In the genomic region with DNA sequence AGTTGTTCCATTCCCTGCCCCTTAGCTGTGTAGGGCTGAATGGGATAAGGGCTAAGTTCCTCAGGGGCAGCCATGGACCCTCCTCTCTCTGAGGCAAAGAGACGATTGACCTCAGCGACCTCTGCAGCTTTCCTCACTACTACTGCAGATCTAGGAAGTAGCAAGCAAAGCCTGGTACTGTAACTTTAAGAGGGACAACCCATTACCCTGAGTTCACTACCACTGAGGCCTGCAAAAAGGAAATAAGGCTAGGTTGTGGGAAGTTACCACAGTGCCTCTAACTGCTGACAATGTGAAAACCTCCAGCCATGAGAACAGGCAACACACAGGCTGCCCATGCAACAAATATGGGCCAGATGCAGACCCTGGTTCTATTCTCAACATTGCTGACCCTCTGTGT, we compare ENCODE assay signal across 26 mouse cellular contexts. TPM values are rescaled to one million over a fixed set of nuclear protein-coding genes. Genes with fewer than 3 reads are reported as not detected.
DNase-seq lines count a peak whose midpoint lies in the region; TF ChIP-seq lines count a peak whose summit lies in the region.
"Had no signal": no experiment of that assay in that cellular context is flagged by ENCODE, and none has a peak within 500 bp of the region (broad histone marks: within the 10 kb centered on the region; RNA-seq: fewer than 3 reads in every experiment).

A gene (plus strand): TSS at position 301 of the 400 bp plus-strand sequence.

- no peaks in the 10 kb centered on the region for H3K36me3 ChIP-seq in heart, embryonic 10.5 days
- peaks cover 23% of the 10 kb centered on the region for H3K36me3 ChIP-seq in megakaryocyte, embryonic 14.5 days (replicated peaks; ENCODE audit: low read length)
- H3K36me3 ChIP-seq: embryonic facial prominence, embryonic 13.5 days; forebrain, embryonic 12.5 days; heart, embryonic 12.5 days had no signal

- TF ChIP-seq POLR2A in bone marrow macrophage, adult 2 months (IDR thresholded peaks at IDR 0.05; ENCODE audit: borderline replicate concordance, low read depth, low read length): no peak

- H3K27me3 ChIP-seq in heart, embryonic 10.5 days (ENCODE audit: insufficient read depth, poor library complexity, severe bottlenecking): no peaks in the 10 kb centered on the region
- H3K27me3 ChIP-seq in megakaryocyte, embryonic 14.5 days (replicated peaks): peaks cover 5% of the 10 kb centered on the region
- H3K27me3 ChIP-seq: CH12.LX; embryonic facial prominence, embryonic 13.5 days; forebrain, embryonic 12.5 days; heart, embryonic 12.5 days; Patski had no signal

- H3K4me3 ChIP-seq in heart, embryonic 10.5 days: no peak within 1 kb of the TSS
- H3K4me3 ChIP-seq in bone marrow macrophage, adult 2 months (ENCODE audit: insufficient read depth, low read length): peak within 1 kb of the TSS; percentile 35
- H3K4me3 ChIP-seq in megakaryocyte, embryonic 14.5 days (replicated peaks): peak within 1 kb of the TSS; percentile 9
- H3K4me3 ChIP-seq: embryonic facial prominence, embryonic 13.5 days; forebrain, embryonic 12.5 days; heart, embryonic 12.5 days had no signal

- no peaks in the 10 kb centered on the region for H3K9me3 ChIP-seq in heart, embryonic 10.5 days
- 0 out of 2 replicates have a peak, but pooled peaks cover 3% of the 10 kb centered on the region for H3K9me3 ChIP-seq in megakaryocyte, embryonic 14.5 days
- H3K9me3 ChIP-seq: embryonic facial prominence, embryonic 13.5 days; forebrain, embryonic 12.5 days; heart, embryonic 12.5 days had no signal

- intact Hi-C loops in left cerebral cortex, postnatal 10 days (cut with DNase I): no loop called here

- DNase-seq in heart, adult 8-10 months (ENCODE audit: low spot score): peak; percentile 3
- DNase-seq in heart, embryonic 10.5 days (ENCODE audit: low spot score): no peak
- peak; percentile 8 for DNase-seq in CD4-positive, CD25-positive, alpha-beta regulatory T cell, adult 2 months (ENCODE audit: low read depth, low spot score)
- DNase-seq in lung, adult 18-20 months: no peak
- no peak for DNase-seq in layer of hippocampus, postnatal 14 days (ENCODE audit: low spot score in 2 of 2)
- no peak for DNase-seq in left cerebral cortex, postnatal 10 days (ENCODE audit: extremely low spot score in 1 of 2, low spot score in 2 of 2)
- DNase-seq: adrenal gland, adult 8-10 months; adrenal gland, postnatal 36 days; B cell, adult 2 months; cerebellum, adult 11-12 months; cerebellum, adult 9-11 months; cerebellum, postnatal 36 days; gastrocnemius, postnatal 10 days had no signal

- H3K4me1 ChIP-seq in heart, embryonic 10.5 days: no peaks in the 10 kb centered on the region
- peaks cover 9% of the 10 kb centered on the region for H3K4me1 ChIP-seq in bone marrow macrophage, adult 2 months (ENCODE audit: control insufficient read depth, insufficient read depth, low read length)
- peaks cover 20% of the 10 kb centered on the region for H3K4me1 ChIP-seq in megakaryocyte, embryonic 14.5 days
- H3K4me1 ChIP-seq: embryonic facial prominence, embryonic 13.5 days; forebrain, embryonic 12.5 days; heart, embryonic 12.5 days had no signal

- 69% methylated on average over 2 of the region's 2 CpGs for WGBS in heart, embryonic 10.5 days

- no peak within 1 kb of the TSS for H3K27ac ChIP-seq in heart, embryonic 10.5 days
- H3K27ac ChIP-seq in bone marrow macrophage, adult 2 months (ENCODE audit: insufficient read depth, low read depth, low read length): no peak within 1 kb of the TSS
- H3K27ac ChIP-seq: embryonic facial prominence, embryonic 13.5 days; forebrain, embryonic 12.5 days; hindbrain, postnatal 0 days had no signal

- no peak for TF ChIP-seq CTCF in bone marrow macrophage, adult 2 months (IDR thresholded peaks at IDR 0.05; ENCODE audit: low read depth, low read length)

RNA-seq across cellular contexts. Expression of the gene that starts here (rescaled TPM):
- under 1 TPM in 1 of 4 experiments, not detected in 3; 0.52 TPM for total RNA-seq in heart, adult 8-10 months (2022)
- polyA plus RNA-seq in heart, embryonic 10.5 days (2016; fragmentation: Nextera tagmentation; extraction: Ambion mirVana): not detected in 2 replicates
- 0.86 and 1.7 TPM in 2 replicates for polyA plus RNA-seq in bone marrow macrophage, adult 2 months (2012; ENCODE audit: insufficient read depth, insufficient read length, missing spikeins)
- polyA plus RNA-seq in megakaryocyte, embryonic 14.5 days (2012; ENCODE audit: insufficient read depth, low replicate concordance): not detected in 2 replicates
- total RNA-seq in layer of hippocampus, postnatal 14 days (2021): not detected
- total RNA-seq in left cerebral cortex, postnatal 10 days (2021): not detected
- total RNA-seq: gastrocnemius, postnatal 10 days; gastrocnemius, postnatal 4 days; heart, adult 18-20 months; heart, postnatal 25 days; hindbrain, postnatal 0 days had no signal
- polyA plus RNA-seq: embryonic facial prominence, embryonic 13.5 days; forebrain, embryonic 12.5 days; forebrain, embryonic 16.5 days; hindbrain, embryonic 11.5 days; hindbrain, postnatal 0 days; Patski had no signal

Comparison
In these comparisons a context has a peak if more than half of its experiments do, and no peak if none do; other contexts are left out.
1. Peak in DNase-seq in heart, adult 8-10 months; RNA of the gene not detected or under 1 TPM.